Mouse (Mus musculus): ENCODE results near the gene Hapln2. TPM values are rescaled to one million over a fixed set of nuclear protein-coding genes. Genes with fewer than 3 reads are reported as not detected.

Hapln2 gene
- total RNA-seq, 2 experiments from 2014 or later = not detected

GRCm38 (mm10) chr3:87981894-87982835 lies 45.2 kb downstream of the Hapln2 start:
- peak; percentile 68 for DNase-seq

DNA sequence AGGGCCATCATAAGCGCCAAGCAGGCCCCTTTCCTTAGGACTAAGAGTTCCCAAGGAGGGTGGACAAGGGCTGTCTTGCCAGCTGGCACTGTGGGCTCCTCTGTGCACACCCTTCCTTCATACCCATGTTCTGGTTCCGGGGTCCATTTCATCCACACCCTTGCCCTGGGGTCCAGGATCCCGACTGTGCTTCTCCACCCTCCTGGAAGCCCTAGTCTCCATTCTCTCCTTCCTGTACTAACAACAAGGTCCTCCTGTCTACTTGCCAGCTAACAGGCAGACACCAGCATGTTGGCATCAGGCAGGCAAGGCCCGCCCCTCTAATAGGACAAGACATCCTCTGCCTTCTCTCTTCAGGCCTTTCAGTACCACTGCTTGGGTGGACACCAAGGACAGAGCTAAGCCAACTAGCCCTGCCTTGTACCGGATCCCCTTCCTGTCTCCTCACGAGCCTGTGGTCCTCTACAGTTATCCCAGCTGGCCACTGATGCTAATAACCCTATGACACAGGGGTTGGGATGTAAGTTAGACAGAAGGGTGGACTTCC lies 46.1 kb downstream of the Hapln2 start:
- no peak for DNase-seq

DNA sequence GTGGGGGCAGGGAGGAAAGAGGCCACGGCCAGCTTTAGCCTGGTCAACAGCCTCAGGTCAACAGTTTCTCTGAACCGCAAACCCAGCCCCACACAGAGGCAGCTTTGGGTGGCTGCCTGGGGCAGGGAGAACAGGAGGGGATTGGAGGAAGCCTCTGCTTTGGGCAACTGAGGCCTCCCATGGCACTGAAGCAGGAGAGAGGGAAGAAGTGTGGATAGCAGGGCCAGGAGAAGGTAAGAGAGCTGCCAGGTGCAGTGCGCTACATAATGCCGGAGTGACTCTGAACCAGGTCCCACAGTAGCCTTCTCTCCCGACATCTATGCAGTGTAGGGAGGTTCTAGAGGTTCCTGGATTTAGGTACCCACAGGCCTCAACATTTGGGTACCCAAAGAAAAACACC lies 46.7 kb downstream of the Hapln2 start:
- DNase-seq = no peak

GRCm38 (mm10) chr3:87980085-87980484 lies 47.3 kb downstream of the Hapln2 start:
- DNase-seq = no peak

DNA sequence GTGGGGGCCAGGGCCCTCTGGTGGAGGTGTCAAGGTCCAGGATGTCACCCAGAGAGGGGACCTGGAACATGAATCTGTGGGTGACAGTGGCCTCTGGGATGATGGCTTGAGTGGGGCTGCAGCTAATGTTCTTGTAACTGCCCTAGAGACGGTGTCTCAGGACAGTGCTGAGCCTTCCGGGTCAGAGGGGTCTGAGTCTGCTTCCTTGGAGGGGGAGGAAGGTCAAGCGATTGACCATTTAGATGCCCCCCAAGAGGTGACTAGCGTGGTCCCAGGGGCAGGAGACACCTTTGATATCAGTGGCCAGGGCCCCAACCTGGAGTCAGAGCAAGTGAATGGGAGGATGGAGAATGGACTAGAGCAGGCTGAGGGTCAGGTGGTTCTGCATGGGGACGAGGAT lies 47.9 kb downstream of the Hapln2 start:
- no peak for DNase-seq

GRCm38 (mm10) chr3:87974381-87974987 lies 52.9 kb downstream of the Hapln2 start:
- DNase-seq = peak; percentile 49

- DNase-seq = no peak
Measured at GRCm38 (mm10) chr3:87973593-87974380, 53.6 kb downstream of the Hapln2 start.

- no peak for DNase-seq
Measured at GRCm38 (mm10) chr3:87972776-87973175, 54.6 kb downstream of the Hapln2 start.

- DNase-seq = no peak
Measured at GRCm38 (mm10) chr3:87972203-87972664, 55.1 kb downstream of the Hapln2 start.

Other genes with a start within 250 kb of the Hapln2 start
- gene Ntrk1, start 232.4 kb downstream of the Hapln2 start, total RNA-seq (2021) = 10 to 100 TPM; 11.6 to 23.6 TPM
- gene Insrr, start 230.6 kb downstream of the Hapln2 start, total RNA-seq (2021) = 1 to 10 TPM in 1 of 2 experiments, under 1 TPM in 1; 0.99 to 2.7 TPM
- gene Pear1, start 203.3 kb downstream of the Hapln2 start, total RNA-seq (2021) = 10 to 100 TPM; 29.7 to 30.9 TPM
- gene Sh2d2a, start 180.8 kb downstream of the Hapln2 start, total RNA-seq (2021) = 1 to 10 TPM in 1 of 2 experiments, under 1 TPM in 1; 0.61 to 1.1 TPM
- gene Prcc, start 142.0 kb downstream of the Hapln2 start, total RNA-seq (2021) = 10 to 100 TPM; 49.9 to 54.9 TPM
- 100 to 1,000 TPM; 161 to 162 TPM for gene Hdgf, start 121.3 kb downstream of the Hapln2 start, total RNA-seq (2021)
- 100 to 1,000 TPM; 104 to 123 TPM for gene Mrpl24, start 108.1 kb downstream of the Hapln2 start, total RNA-seq (2021)
- gene Isg20l2, start 97.3 kb downstream of the Hapln2 start, total RNA-seq (2021) = 10 to 100 TPM; 22.9 to 24.3 TPM
- 10 to 100 TPM; 12.4 to 16.3 TPM for gene Rrnad1, start 96.9 kb downstream of the Hapln2 start, total RNA-seq (2021)
- under 1 TPM; 0.48 to 0.76 TPM for gene Crabp2, start 78.9 kb downstream of the Hapln2 start, total RNA-seq (2021)
- gene Nes, start 56.5 kb downstream of the Hapln2 start, total RNA-seq (2021) = 10 to 100 TPM; 17.7 to 23.3 TPM
- gene Bcan, start 27.4 kb downstream of the Hapln2 start, total RNA-seq (2021) = 10 to 100 TPM; 18.7 to 20.0 TPM
- 10 to 100 TPM; 12.1 to 12.4 TPM for gene Gpatch4, start 15.5 kb upstream of the Hapln2 start, total RNA-seq (2021)
- gene Naxe, start 30.9 kb upstream of the Hapln2 start, total RNA-seq (2021) = 100 to 1,000 TPM; 140 to 150 TPM
- not detected for gene Ttc24, start 50.7 kb upstream of the Hapln2 start, total RNA-seq (2021)
- 10 to 100 TPM in 1 of 2 experiments, 1 to 10 TPM in 1; 6.9 to 11.5 TPM for gene Iqgap3, start 54.4 kb upstream of the Hapln2 start, total RNA-seq (2021)
- gene Mef2d, start 114.8 kb upstream of the Hapln2 start, total RNA-seq (2021) = 10 to 100 TPM; 85.7 to 86.6 TPM
- gene Rhbg, start 227.1 kb upstream of the Hapln2 start, total RNA-seq (2021) = 1 to 10 TPM; 1.9 to 2.1 TPM